Mouse (Mus musculus) mouse embryonic stem cell (cell line): ENCODE results near the gene Ank.
"Not testable (repeated sequence)": the region's sequence is repeated elsewhere in the genome, so short reads cannot be mapped to it uniquely, and the experiment has no call there.

Experiments
- in situ Hi-C, 2 experiments: fragments of 300-500 bp; cut with MboI; formaldehyde crosslinking; loops; 1 replicate in 1 of 2; 3 replicates in 1 of 2; pipeline ENCODE4 v1.14.3; 2019 to 2020; ENCODE audit warnings: low sequenced_read_pairs in 2 of 2, low pct_unique_long_range_greater_than_20kb in 1 of 2, mixed read lengths in 1 of 2; ENCODE audit not compliant: unreplicated experiment in 1 of 2

The Ank gene

DNA sequence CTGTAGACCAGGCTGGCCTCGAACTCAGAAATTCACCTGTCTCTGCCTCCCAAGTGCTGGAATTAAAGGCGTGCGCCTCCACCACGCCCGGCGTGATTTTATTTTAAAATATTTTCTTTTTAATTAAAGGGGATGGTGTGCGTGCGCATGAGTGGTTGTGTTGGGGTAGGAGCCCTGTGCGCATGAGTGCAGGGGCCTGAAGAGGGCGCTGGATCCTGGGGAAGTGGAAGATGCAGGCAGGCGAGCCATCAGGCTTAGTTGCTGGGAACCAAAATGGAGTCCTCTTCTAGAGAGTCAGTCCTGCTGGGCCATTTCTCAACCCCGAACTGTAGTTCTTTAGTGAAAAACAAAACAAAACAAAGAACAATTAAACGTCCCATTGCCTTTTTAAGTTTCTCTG, 2.6 kb upstream of the Ank start:
- in situ Hi-C loops = no loop called here

GRCm38 (mm10) chr15:27465391-27466005, 979 bp upstream of the Ank start:
- in situ Hi-C loops = no loop called here

DNA sequence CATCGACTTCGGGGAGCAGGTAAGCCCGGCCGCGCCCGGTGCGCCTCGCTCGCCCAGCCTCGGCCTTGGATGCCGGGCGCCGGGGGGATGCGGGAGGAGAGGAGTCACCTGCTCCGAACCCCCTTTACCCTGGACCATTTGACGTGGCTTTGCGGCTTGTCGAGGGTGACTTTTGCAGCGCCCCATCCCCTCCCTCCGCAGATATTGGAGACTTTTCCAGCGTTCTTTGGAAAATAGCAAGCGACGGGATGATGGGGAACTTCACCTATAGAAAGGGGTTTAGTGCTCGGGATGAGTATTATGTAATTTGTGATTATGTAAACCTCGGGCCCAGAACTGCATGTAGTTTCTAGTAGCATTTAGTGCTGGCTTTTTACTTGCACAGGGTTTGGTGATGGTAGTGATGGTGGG, 609 bp downstream of the Ank start:
- in situ Hi-C loops = no loop called here

DNA sequence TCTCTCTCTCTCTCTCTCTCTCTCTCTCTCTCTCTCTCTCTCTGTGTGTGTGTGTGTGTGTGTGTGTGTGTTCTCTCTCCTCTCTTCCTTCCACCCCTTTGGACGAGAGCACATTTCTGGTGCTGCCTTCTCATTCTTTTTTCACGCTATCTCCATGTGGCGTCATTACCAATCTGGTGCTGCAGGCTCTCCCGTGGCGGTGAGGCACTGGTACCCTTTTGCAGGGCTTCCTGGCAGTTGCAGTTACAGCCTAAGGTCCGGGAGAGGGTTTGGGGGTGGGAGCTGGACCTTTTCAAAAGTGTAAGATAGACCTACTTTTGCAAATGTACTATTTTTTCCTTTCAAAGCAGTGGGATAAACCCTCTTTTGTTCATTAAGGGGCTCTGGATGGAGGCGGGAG, 1.2 kb downstream of the Ank start:
- in situ Hi-C loops = no loop called here

DNA sequence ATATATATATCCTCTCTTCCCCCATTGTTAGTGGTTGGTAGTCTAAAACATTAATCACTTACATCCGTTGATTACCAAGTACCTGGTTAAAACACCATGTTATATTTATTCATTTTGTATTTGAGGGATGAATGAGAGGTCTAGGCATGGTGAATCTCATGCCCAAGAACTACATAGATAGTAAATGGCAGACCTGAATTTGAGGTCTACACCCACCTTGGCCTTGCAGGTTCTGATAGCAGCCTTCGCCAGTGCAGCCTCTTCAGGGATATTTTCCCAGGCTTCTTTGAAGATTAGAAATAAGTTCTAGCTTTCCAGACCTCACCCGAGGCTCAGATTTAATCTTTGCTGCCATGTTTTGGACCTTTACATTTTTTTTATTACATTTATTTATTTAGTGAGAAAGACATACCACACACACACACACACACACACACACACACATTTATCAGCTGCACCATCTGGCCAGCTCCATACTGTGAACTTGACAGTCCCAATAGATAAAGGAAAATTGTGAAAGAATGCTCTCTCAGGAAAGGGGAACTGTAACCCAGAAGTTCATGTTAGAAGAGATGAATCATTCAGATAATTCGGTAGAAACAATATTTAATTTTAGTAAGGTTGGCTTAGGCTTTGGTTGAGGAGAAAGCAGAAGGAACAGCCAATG, 2.5 kb downstream of the Ank start:
- in situ Hi-C loops = no loop called here

- in situ Hi-C loops = not testable (repeated sequence)
Observed at GRCm38 (mm10) chr15:27470346-27470745, 3.9 kb downstream of the Ank start.

DNA sequence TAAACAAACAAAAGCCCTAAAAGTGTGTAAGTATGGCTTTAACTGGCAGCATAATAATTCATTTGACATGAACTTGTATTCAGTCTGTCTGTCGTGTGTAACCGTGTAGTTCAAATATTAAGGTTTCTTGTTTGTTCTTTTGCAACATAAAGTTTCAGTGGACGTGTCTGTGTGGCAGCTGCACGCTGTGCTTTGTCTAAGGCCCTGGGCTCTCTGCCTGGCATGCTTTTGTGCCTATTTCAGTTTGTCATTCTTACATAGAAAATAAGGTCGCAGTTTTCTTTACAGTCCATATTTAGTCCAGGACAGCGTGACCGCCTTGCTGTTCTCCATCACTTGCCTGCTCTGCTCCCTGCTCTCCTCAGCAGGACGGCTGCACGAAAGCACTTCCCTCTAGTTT, 5.8 kb downstream of the Ank start:
- in situ Hi-C loops = no loop called here

DNA sequence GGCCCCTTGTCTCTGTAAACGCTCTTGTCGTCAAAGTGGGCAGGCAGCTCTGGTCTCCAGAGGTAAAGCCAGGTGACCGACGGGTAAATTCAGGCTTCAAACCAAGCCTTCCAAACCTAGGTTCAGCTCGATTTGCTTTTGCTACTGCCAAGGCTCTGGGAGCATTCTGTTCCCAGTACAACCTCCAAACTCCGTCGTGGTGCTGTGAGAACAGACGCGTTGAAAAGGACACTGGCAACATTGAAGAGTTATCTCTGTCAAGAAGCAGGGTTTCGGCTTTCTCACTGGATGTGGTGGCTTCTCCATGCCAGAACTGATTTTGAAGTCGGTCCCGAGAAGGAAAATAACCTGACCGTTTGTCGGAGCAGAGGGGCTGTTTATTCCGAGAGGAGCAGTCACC, 9.5 kb downstream of the Ank start:
- in situ Hi-C loops = no loop called here

DNA sequence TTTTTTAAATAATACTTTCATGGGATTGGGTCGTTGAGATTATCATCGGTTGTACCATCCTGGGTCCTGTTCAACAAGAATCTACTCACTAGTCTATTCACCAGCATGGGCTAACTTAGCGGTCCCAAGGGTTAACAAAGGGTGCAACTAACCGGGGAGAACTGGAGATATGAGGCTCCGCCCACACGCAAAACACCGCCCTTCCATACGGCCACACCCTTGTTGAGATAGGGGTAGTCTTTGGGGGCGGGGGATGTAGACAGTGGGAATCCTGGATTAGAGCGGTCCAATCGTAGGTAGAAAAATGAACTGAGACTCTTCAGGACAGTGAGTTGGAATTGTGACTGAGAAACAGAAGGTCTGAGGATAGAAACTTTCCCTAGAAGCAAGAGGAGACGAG, 10.2 kb downstream of the Ank start:
- in situ Hi-C loops = no loop called here

DNA sequence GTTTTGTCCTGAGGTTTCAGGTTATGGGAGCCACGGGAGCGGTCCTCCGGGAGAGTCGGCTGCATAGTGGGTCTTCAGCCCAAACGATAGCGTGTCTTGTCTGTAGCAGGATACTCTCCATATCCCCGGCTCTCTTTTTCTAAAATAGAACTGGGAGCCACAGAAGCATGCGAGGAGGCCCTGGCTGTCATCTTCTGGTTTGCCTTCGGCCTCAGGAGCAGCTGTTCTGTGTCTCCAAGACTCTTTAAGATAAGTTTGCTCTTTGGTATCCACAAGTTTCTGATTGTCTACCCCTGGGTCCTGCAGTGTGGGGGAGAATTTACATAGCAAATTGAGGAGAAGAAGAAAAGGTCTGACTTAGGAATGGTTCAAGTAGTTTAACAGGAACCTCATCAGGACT, 10.7 kb downstream of the Ank start:
- in situ Hi-C loops = no loop called here

- in situ Hi-C loops = no loop called here
Observed at GRCm38 (mm10) chr15:27477630-27478029, 11.2 kb downstream of the Ank start.

- in situ Hi-C loops = no loop called here
Observed at GRCm38 (mm10) chr15:27480333-27481015, 14.0 kb downstream of the Ank start.

GRCm38 (mm10) chr15:27481956-27482355, 15.5 kb downstream of the Ank start:
- in situ Hi-C loops = no loop called here

DNA sequence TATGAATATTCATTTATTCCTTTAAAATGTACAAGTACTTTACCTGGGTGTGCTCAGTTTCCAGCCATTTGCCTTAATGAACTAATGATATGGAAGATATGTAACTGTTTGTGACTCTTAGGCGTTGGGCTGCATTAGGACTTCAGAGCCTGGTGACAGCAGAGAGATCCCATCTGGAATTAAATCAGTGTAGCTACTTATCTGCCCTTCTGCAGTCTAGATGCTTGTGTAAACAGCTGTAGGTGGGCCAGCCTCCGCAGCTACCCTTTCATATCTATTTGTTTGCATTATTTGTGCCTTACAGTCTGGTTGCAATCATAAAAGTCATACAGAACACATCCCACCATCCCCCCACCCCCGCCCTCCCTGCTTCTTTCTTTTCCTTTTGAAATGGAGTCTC, 16.7 kb downstream of the Ank start:
- in situ Hi-C loops = no loop called here

DNA sequence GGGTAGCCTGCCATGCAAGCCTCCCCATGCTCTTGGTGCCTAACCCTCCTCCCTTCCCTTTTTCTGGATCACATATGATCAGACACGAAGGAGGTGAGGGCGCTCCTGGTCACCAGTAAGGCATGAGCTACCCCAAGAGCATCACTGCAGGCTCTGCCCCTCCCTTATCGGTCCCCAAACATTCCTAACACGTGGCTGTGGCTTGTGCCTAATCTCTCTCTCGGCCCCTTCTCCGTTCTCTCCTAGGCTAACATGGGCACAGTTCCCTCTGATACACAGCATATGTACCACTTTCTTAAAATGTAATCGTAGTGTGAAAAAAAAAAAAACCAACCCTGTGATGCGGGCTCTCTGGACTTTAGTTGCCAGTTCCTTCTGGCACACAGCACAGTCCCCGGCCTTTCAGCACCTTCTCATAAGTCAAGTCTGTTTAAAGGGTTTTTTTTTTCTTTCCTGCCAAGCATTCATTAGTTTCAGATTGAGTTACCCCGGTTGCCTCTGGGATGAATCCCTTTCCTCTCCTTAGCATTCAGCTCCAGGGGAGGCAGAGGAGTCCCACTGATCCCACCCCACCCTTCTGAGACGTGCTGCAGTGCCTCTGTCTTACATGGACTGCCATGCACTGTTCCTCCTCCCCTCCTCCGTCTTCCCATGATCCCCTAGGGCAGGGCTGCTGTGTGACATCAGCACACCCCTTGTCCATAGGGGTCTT, 19.2 kb downstream of the Ank start:
- in situ Hi-C loops = no loop called here

DNA sequence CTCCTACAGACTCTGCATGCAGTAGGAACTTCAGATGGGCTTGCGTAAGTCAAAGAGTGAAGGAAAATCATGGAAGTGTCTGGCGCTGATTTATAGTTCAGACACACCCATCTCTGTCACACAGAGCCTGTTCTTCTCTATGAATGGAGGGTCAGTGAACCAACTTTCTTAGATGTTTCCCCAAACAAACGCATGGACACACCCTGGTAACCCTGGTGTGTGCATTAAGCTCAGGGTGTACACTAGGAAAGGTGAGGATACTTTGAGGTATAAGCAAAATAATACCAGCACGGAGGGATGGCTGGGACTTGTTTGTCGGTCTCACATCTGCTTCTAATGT, 19.8 kb downstream of the Ank start:
- in situ Hi-C loops = no loop called here

DNA sequence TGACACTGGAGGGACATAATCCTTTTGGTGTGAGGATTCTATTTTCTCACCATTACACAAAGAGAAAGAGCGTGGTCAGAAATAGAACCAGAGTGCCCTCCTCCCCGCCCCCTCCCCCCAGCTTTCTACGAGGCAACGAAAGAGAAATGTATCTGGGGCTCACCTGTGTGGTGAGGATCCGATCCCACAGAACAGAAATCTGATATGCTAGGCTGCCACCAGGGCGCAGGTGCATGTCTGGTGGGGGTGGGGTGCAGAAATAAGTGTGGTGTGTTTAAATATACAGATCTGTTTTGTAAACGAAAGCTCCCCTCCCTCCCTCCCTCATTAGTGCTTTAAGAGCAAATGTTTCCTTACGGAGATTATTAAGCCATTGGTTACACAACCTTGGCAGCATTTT, 20.6 kb downstream of the Ank start:
- in situ Hi-C loops = no loop called here

GRCm38 (mm10) chr15:27488042-27488441, 21.6 kb downstream of the Ank start:
- in situ Hi-C loops = no loop called here

GRCm38 (mm10) chr15:27490676-27491075, 24.2 kb downstream of the Ank start:
- in situ Hi-C loops = no loop called here
